Mouse (Mus musculus) bone marrow, adult 2 months (tissue): ENCODE data around the gene Tigit. TPM values are rescaled to one million over a fixed set of nuclear protein-coding genes. Genes with fewer than 3 reads are reported as not detected.

Experiments
- H3K27ac ChIP-seq: fragments of 200-500 bp; 2 replicates; pipeline ENCODE4 v1.5.1; 2012; ENCODE audit warnings: low read depth, mild to moderate bottlenecking, control low read depth, inconsistent platforms, low read length; ENCODE audit not compliant: control insufficient read depth, poor library complexity, insufficient read depth
- H3K4me1 ChIP-seq: fragments of 200-500 bp; 2 replicates; pipeline ENCODE4 v1.6.1; 2011; ENCODE audit warnings: low read length; ENCODE audit not compliant: control insufficient read depth, insufficient read depth
- H3K4me3 ChIP-seq: fragments of 200-500 bp; replicated peaks from 2 replicates; pipeline ENCODE3; 2011; ENCODE audit warnings: mild to moderate bottlenecking, low read depth, low read length, control low read depth; ENCODE audit not compliant: control insufficient read depth
- CTCF ChIP-seq: fragments of 200-500 bp; IDR thresholded peaks from 2 replicates; pipeline ENCODE4 v1.5.1; 2011; ENCODE audit warnings: low read length, control low read depth; ENCODE audit not compliant: control insufficient read depth, insufficient read depth
- POLR2A ChIP-seq: fragments of 200-500 bp; IDR thresholded peaks from 2 replicates; pipeline ENCODE4 v1.6.1; 2011; ENCODE audit warnings: low read depth, mild to moderate bottlenecking, control low read depth, low read length, borderline replicate concordance; ENCODE audit not compliant: control insufficient read depth
- WGBS: fragments of 180-500 bp; shearing (Covaris S2); methylation state at CpG from one replicate; pipeline ENCODE4 v1.1.7; 2018; 5-methylcytosine and 5-hydroxymethylcytosine counted together
- polyA plus RNA-seq: library from polyadenylated mRNA; stranded (reverse); fragments of >200 nt; gene quantifications from 2 replicates; pipeline ENCODE4 v1.2.4, GENCODE M21; 2011; ENCODE audit warnings: low replicate concordance; ENCODE audit not compliant: missing spikeins, insufficient read depth, insufficient read length

Gene Tigit
- polyA plus RNA-seq, 1 experiment = not detected

DNA sequence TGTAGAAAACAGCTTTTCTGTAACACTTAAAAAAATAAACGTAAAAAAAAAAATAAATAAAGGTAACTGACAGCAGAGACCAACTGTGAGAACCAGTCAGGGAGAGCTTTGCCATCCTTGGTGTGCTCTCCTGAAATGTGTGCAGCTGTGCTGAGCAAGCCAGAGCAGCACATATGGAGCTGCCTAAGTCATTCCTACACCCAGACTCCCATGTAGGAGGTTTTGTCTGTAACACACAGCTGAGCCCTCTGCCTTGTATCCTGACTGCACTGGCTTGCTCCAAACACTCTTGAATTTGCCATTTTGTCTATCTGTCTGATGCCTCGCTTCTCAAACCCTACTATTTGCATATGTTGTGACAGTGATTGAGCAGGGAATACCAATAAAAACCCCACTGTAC is 27.0 kb upstream of the Tigit start:
- no peaks in the 10 kb centered on the region; the same call in 1 of the 2 replicates for H3K4me1 ChIP-seq
- no peak for TF ChIP-seq POLR2A
- 68% methylated on average over 2 of the region's 2 CpGs for WGBS
- H3K27ac ChIP-seq = no peak overlapping the region
- H3K4me3 ChIP-seq = no peak overlapping the region

GRCm38 (mm10) chr16:43690211-43690690 is 26.3 kb upstream of the Tigit start:
- 46% methylated on average over 3 of the region's 3 CpGs for WGBS
- H3K4me3 ChIP-seq = no peak overlapping the region
- H3K27ac ChIP-seq = no peak overlapping the region; the same call in 1 of the 2 replicates
- TF ChIP-seq POLR2A = no peak
- TF ChIP-seq CTCF = no peak
- H3K4me1 ChIP-seq = no peaks in the 10 kb centered on the region; the same call in 1 of the 2 replicates

DNA sequence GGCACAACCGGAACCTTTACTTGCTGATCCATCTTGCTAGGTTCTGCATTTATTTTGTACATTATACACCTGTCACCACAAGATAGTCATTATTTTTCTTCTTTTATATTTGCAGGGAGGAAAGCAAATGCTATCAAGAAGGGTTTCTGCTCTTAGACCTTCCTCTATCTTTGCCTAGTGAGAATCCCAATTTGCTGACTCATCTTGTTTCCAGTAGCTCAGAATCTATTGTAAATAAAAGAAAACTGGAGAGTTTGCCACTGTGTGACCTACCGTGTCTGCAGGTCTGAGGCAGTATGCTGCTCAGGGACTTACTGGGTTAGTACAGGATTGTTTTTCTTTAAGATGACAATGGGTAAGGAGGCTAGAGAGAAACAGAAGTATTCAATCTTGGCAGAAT is 24.0 kb upstream of the Tigit start:
- no peak overlapping the region for H3K27ac ChIP-seq
- WGBS = 74% methylated on average over 2 of the region's 2 CpGs
- TF ChIP-seq POLR2A (no peak), CTCF (no peak)
- H3K4me1 ChIP-seq = no peaks in the 10 kb centered on the region; the same call in 1 of the 2 replicates
- H3K4me3 ChIP-seq = no peak overlapping the region

GRCm38 (mm10) chr16:43674400-43674799 is 10.5 kb upstream of the Tigit start:
- 68% methylated on average over 3 of the region's 3 CpGs for WGBS
- H3K4me3 ChIP-seq = no peak overlapping the region
- no peak overlapping the region for H3K27ac ChIP-seq
- no peaks in the 10 kb centered on the region for H3K4me1 ChIP-seq
- no peak for TF ChIP-seq CTCF
- TF ChIP-seq POLR2A = no peak

DNA sequence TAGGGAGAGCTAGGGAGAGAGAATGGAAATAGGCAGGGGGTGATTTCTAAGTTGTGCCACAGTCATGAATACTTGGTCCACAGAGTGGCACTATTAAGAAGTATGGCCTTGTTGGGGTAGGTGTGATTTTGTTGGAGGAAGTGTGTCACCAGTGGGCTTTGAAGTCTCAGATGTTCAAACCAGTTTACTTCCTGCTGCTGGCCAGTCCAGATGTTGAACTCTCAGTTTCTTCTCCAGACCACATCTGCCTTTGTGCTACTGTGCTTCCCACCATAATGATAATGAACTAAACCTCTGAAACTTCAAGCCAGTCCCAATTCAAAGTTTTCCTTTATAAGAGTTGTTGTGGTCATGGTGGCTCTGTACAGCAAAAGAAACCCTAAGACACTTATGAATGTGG is 8.8 kb upstream of the Tigit start:
- no peak overlapping the region for H3K4me3 ChIP-seq
- H3K4me1 ChIP-seq = no peaks in the 10 kb centered on the region
- TF ChIP-seq CTCF (no peak), POLR2A (no peak)
- H3K27ac ChIP-seq = no peak overlapping the region

GRCm38 (mm10) chr16:43671972-43672371 is 8.0 kb upstream of the Tigit start:
- Histone ChIP-seq H3K4me3 (no peak overlapping the region), H3K4me1 (no peaks in the 10 kb centered on the region), H3K27ac (no peak overlapping the region)
- 70% methylated on average over 1 of the region's 1 CpGs for WGBS
- no peak for TF ChIP-seq CTCF
- no peak for TF ChIP-seq POLR2A

- Histone ChIP-seq H3K27ac (no peak overlapping the region), H3K4me3 (no peak overlapping the region), H3K4me1 (no peaks in the 10 kb centered on the region)
- no peak for TF ChIP-seq CTCF
- no peak for TF ChIP-seq POLR2A
- 81% methylated on average over 3 of the region's 3 CpGs for WGBS
These were observed 4.3 kb upstream of the Tigit start for GRCm38 (mm10) chr16:43668294-43668693.

GRCm38 (mm10) chr16:43664861-43665260 is 915 bp upstream of the Tigit start:
- H3K4me3 ChIP-seq = no peak overlapping the region
- H3K4me1 ChIP-seq = no peaks in the 10 kb centered on the region
- no peak overlapping the region for H3K27ac ChIP-seq
- TF ChIP-seq CTCF (no peak), POLR2A (no peak)
